Mouse (Mus musculus): Measurements from ENCODE around the gene Pfkp. TPM values are rescaled to one million over a fixed set of nuclear protein-coding genes. Genes with fewer than 3 reads are reported as not detected.

The Pfkp gene
- total and polyA plus RNA-seq, 2 experiments from 2014 or later, result 82.9 to 162 TPM

DNA sequence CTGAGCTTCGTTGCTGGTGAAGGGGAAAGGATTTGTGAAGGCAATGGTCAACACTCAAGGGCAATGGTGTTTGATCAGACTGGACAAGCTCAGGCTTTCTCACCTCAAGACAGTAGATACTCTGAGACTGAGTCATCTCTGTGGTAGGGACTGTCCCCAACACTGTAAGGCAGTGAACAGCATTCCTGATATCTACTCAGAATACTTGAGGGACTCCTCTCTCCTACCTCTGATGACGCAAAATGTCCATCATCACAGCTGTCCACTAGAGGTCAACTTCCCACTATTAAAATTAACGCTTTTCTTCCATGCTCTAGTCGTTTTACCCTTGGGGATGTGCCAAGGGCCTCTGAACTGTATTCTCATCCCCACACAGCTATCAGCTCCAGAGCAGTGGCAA lies 53.2 kb downstream of the Pfkp start:
- 67% methylated on average over 4 of the region's 4 CpGs for WGBS
- Histone ChIP-seq H3K9me3 (replicated peaks; ENCODE audit: control insufficient read depth, low read length) (no peaks in the 10 kb centered on the region), H3K4me3 (ENCODE audit: low read depth, low read length) (no peak overlapping the region), H3K4me1 (ENCODE audit: control insufficient read depth, insufficient read depth) (peaks cover 15% of the 10 kb centered on the region), H3K9ac (replicated peaks; ENCODE audit: low read depth, low read length) (no peak overlapping the region), H3K36me3 (replicated peaks; ENCODE audit: control insufficient read depth, insufficient read depth, low read length) (peaks cover 47% of the 10 kb centered on the region), H3K27me3 (ENCODE audit: control insufficient read depth, insufficient read depth, low read length) (no peaks in the 10 kb centered on the region), H3K27ac (ENCODE audit: low read depth) (no peak overlapping the region), H3K4me2 (ENCODE audit: low read depth, low read length) (no peak overlapping the region)
- DNase-seq (ENCODE audit: low spot score), result no peak
- ATAC-seq (ENCODE audit: insufficient read depth, low read depth), result no peak
- TF ChIP-seq CTCF (IDR thresholded peaks at IDR 0.05; ENCODE audit: low read depth) (no peak), EP300 (IDR thresholded peaks at IDR 0.05; ENCODE audit: low read depth) (no peak)

DNA sequence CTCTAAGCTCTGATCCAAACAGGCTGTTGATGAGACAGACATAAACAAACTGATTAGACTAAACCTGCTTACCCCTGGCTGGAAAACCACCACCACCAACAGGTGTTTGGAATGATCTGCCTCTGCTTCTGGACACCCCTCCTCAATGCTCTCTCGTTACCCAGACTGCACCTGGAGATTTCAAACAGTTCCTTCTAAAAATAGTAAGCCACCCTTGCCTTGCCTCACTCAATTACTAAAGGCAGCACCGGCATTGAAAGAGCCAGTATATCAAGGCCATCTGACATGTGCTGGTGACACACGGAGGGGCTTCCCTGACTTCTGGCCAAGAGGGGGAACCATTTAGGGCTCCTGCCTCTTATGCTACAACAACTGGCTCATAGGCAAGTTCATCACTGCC lies 57.7 kb downstream of the Pfkp start:
- TF ChIP-seq CTCF (IDR thresholded peaks at IDR 0.05; ENCODE audit: low read depth) (no peak), EP300 (IDR thresholded peaks at IDR 0.05; ENCODE audit: low read depth) (no peak)
- no peak overlapping the region for H3K4me2 ChIP-seq (ENCODE audit: low read depth, low read length)
- H3K4me1 ChIP-seq (ENCODE audit: control insufficient read depth, insufficient read depth), result peaks cover 12% of the 10 kb centered on the region
- no peak overlapping the region for H3K9ac ChIP-seq (replicated peaks; ENCODE audit: low read depth, low read length)
- no peak overlapping the region for H3K4me3 ChIP-seq (ENCODE audit: low read depth, low read length)
- H3K36me3 ChIP-seq (replicated peaks; ENCODE audit: control insufficient read depth, insufficient read depth, low read length), result peaks cover 64% of the 10 kb centered on the region
- 18% methylated on average over 3 of the region's 3 CpGs for WGBS
- no peaks in the 10 kb centered on the region for H3K27me3 ChIP-seq (ENCODE audit: control insufficient read depth, insufficient read depth, low read length)
- no peaks in the 10 kb centered on the region for H3K9me3 ChIP-seq (replicated peaks; ENCODE audit: control insufficient read depth, low read length)
- H3K27ac ChIP-seq (ENCODE audit: low read depth), result peak overlapping the region; percentile 64
- DNase-seq (ENCODE audit: low spot score), result peak; percentile 50
- peak; percentile 54 for ATAC-seq (ENCODE audit: insufficient read depth, low read depth)

DNA sequence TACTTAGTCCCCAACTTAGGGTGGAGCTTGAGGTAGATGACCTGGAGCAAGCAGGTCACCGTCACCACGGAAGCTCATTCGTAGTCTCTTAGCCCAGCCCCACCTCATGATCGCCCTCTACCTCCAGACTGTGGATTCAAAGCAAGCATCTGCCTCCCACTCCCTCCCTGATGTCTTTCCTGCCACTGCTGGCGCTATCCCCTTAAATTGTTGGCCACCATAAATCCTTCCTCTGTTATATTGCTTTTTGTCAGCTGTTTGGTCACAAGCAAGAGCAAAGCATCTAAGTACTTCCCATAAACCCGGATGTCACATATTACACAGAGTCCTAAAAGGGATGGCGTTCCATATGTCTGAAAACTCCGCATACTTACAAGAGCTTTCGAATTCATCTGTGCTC lies 62.6 kb downstream of the Pfkp start:
- Histone ChIP-seq H3K9ac (replicated peaks; ENCODE audit: low read depth, low read length) (no peak overlapping the region), H3K4me3 (ENCODE audit: low read depth, low read length) (no peak overlapping the region), H3K9me3 (replicated peaks; ENCODE audit: control insufficient read depth, low read length) (no peaks in the 10 kb centered on the region), H3K4me1 (ENCODE audit: control insufficient read depth, insufficient read depth) (peaks cover 8% of the 10 kb centered on the region), H3K4me2 (ENCODE audit: low read depth, low read length) (no peak overlapping the region), H3K27ac (ENCODE audit: low read depth) (no peak overlapping the region), H3K27me3 (ENCODE audit: control insufficient read depth, insufficient read depth, low read length) (no peaks in the 10 kb centered on the region), H3K36me3 (replicated peaks; ENCODE audit: control insufficient read depth, insufficient read depth, low read length) (peaks cover 69% of the 10 kb centered on the region)
- ATAC-seq (ENCODE audit: insufficient read depth, low read depth) (no peak), DNase-seq (ENCODE audit: low spot score) (no peak)
- TF ChIP-seq CTCF (IDR thresholded peaks at IDR 0.05; ENCODE audit: low read depth), result no peak
- no peak for TF ChIP-seq EP300 (IDR thresholded peaks at IDR 0.05; ENCODE audit: low read depth)
- 76% methylated on average over 9 of the region's 9 CpGs for WGBS

DNA sequence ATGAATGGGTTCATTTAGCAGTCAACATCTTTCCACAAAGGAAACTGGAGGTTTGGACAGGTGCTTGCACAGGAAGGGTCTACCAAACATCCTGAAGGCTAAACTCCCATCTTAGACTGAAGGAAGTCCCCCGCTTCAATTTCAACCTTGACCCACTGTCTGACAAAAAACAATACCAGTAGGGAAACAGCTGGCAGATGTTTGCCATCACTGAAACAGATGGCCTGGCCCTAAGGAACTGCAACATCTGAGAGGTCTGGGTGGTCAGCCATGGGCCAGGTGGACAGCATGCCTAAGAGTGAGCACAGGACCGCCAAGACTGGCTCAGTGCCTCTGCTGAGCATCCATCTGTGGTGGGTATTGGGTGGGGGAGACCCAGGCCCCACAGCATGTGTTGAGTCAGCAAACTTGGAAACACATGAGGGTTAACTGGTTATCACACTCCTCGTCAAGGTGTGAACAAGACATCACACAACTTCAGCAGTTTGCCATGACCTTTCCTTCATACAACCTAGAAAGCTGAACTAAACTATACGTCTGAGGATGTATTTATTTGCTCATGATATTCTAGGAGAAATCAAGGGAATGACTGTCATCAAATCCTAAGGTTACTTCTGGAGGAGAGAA lies 65.0 kb downstream of the Pfkp start:
- H3K4me1 ChIP-seq (ENCODE audit: control insufficient read depth, insufficient read depth), result no peaks in the 10 kb centered on the region
- no peaks in the 10 kb centered on the region for H3K9me3 ChIP-seq (replicated peaks; ENCODE audit: control insufficient read depth, low read length)
- H3K36me3 ChIP-seq (replicated peaks; ENCODE audit: control insufficient read depth, insufficient read depth, low read length), result peaks cover 89% of the 10 kb centered on the region
- 70% methylated on average over 4 of the region's 4 CpGs for WGBS
- no peak for DNase-seq (ENCODE audit: low spot score)
- TF ChIP-seq CTCF (IDR thresholded peaks at IDR 0.05; ENCODE audit: low read depth) (no peak), EP300 (IDR thresholded peaks at IDR 0.05; ENCODE audit: low read depth) (no peak)
- ATAC-seq (ENCODE audit: insufficient read depth, low read depth), result no peak
- H3K4me3 ChIP-seq (ENCODE audit: low read depth, low read length), result no peak overlapping the region
- no peak overlapping the region for H3K4me2 ChIP-seq (ENCODE audit: low read depth, low read length)
- H3K27ac ChIP-seq (ENCODE audit: low read depth), result no peak overlapping the region
- no peaks in the 10 kb centered on the region for H3K27me3 ChIP-seq (ENCODE audit: control insufficient read depth, insufficient read depth, low read length)
- no peak overlapping the region for H3K9ac ChIP-seq (replicated peaks; ENCODE audit: low read depth, low read length)

DNA sequence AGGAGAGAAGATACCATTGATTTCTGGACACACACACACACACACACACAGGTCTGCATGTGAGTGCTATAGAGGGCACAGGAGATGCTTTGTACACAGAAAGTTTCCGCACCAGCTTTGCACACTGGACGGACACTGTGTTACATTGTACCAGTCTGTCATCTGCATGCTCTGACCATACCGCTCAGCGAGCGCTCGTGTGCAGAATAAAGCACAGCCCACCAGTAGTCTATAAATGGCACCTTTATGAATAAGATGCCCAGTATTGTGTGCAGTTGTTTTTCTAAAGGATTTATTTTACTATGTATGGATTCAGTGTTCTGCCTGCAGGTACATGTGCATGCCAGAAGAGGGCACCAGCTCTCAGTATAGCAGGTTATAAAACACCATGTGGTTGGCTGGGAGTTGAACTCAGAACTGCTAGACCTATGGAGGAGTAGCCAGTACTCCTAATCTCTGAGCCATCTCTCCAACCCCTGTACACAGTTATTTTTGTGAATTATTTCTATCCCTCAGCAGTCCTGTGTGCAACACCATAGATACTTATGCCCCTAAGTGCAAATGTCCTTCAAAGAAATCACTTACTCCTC lies 72.6 kb downstream of the Pfkp start:
- Histone ChIP-seq H3K4me2 (ENCODE audit: low read depth, low read length) (no peak overlapping the region), H3K27ac (ENCODE audit: low read depth) (no peak overlapping the region)
- WGBS, result 96% methylated on average over 6 of the region's 6 CpGs

DNA sequence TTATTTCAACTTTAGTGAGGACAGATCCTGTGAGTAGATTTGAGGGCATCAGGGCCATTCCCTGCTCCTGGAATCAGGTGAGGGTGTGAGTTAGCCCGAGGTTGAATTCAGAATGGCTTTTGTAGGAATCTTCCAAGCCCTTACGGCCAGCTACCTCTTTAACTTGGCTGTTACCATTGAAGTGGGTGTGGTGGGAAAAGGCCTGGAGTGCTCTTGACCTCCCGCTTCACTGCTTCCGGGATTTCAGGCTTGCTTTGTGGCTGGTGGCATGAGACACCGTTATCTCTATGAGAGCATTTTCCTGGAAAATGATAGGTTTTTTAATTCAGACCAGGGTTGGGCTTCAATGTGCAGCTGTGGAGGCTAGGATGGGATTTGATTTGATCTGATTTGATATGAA lies 83.0 kb downstream of the Pfkp start:
- 75% methylated on average over 5 of the region's 5 CpGs for WGBS
- TF ChIP-seq CTCF (IDR thresholded peaks at IDR 0.05; ENCODE audit: low read depth), result no peak
- no peak for TF ChIP-seq EP300 (IDR thresholded peaks at IDR 0.05; ENCODE audit: low read depth)

More for the DNA sequence above, 72.6 kb downstream of the Pfkp start:
- no peaks in the 10 kb centered on the region for H3K9me3 ChIP-seq (replicated peaks; ENCODE audit: control insufficient read depth, low read length)
- H3K9ac ChIP-seq (replicated peaks; ENCODE audit: low read depth, low read length), result no peak overlapping the region
- TF ChIP-seq CTCF (IDR thresholded peaks at IDR 0.05; ENCODE audit: low read depth) (peak; percentile 57), EP300 (IDR thresholded peaks at IDR 0.05; ENCODE audit: low read depth) (no peak)
- no peak for DNase-seq (ENCODE audit: low spot score)
- peaks cover 94% of the 10 kb centered on the region for H3K36me3 ChIP-seq (replicated peaks; ENCODE audit: control insufficient read depth, insufficient read depth, low read length)
- H3K4me3 ChIP-seq (ENCODE audit: low read depth, low read length), result no peak overlapping the region
- ATAC-seq (ENCODE audit: insufficient read depth, low read depth), result no peak
- H3K4me1 ChIP-seq (ENCODE audit: control insufficient read depth, insufficient read depth), result no peaks in the 10 kb centered on the region
- H3K27me3 ChIP-seq (ENCODE audit: control insufficient read depth, insufficient read depth, low read length), result no peaks in the 10 kb centered on the region

More for the DNA sequence above, 83.0 kb downstream of the Pfkp start:
- Histone ChIP-seq H3K36me3 (replicated peaks; ENCODE audit: control insufficient read depth, insufficient read depth, low read length) (peaks cover 94% of the 10 kb centered on the region), H3K27me3 (ENCODE audit: control insufficient read depth, insufficient read depth, low read length) (no peaks in the 10 kb centered on the region), H3K9ac (replicated peaks; ENCODE audit: low read depth, low read length) (no peak overlapping the region), H3K27ac (ENCODE audit: low read depth) (no peak overlapping the region), H3K9me3 (replicated peaks; ENCODE audit: control insufficient read depth, low read length) (no peaks in the 10 kb centered on the region), H3K4me3 (ENCODE audit: low read depth, low read length) (no peak overlapping the region), H3K4me1 (ENCODE audit: control insufficient read depth, insufficient read depth) (no peaks in the 10 kb centered on the region), H3K4me2 (ENCODE audit: low read depth, low read length) (no peak overlapping the region)
- DNase-seq (ENCODE audit: low spot score), result no peak
- ATAC-seq (ENCODE audit: insufficient read depth, low read depth), result no peak
